Mouse (Mus musculus): ENCODE results near the gene Sgpl1. TPM values are rescaled to one million over a fixed set of nuclear protein-coding genes. Genes with fewer than 3 reads are reported as not detected.
"Not testable (repeated sequence)": the region's sequence is repeated elsewhere in the genome, so short reads cannot be mapped to it uniquely, and the experiment has no call there.

Gene Sgpl1
- polyA plus RNA-seq, 1 experiment from 2014 or later: 41.7 TPM

- peaks cover 28% of the 10 kb centered on the region for H3K4me1 ChIP-seq
- no peaks in the 10 kb centered on the region for H3K36me3 ChIP-seq
- no peaks in the 10 kb centered on the region for H3K9me3 ChIP-seq
- H3K4me3 ChIP-seq: peak overlapping the region; percentile 91
- DNase-seq (ENCODE audit: low spot score): peak; percentile 82
- WGBS: 1% methylated on average over 53 of the region's 53 CpGs
- H3K27ac ChIP-seq: peak overlapping the region; percentile 95
- no peaks in the 10 kb centered on the region for H3K27me3 ChIP-seq (ENCODE audit: insufficient read depth, poor library complexity, severe bottlenecking)
These were observed 1.2 kb downstream of the Sgpl1 start for GRCm38 (mm10) chr10:61146119-61146806.

GRCm38 (mm10) chr10:61145766-61146118 is 1.8 kb downstream of the Sgpl1 start:
- peak overlapping the region; percentile 95 for H3K27ac ChIP-seq
- no peaks in the 10 kb centered on the region for H3K9me3 ChIP-seq
- no peaks in the 10 kb centered on the region for H3K27me3 ChIP-seq (ENCODE audit: insufficient read depth, poor library complexity, severe bottlenecking)
- H3K4me1 ChIP-seq: peaks cover 28% of the 10 kb centered on the region
- 2% methylated on average over 3 of the region's 3 CpGs for WGBS
- no peaks in the 10 kb centered on the region for H3K36me3 ChIP-seq
- peak overlapping the region; percentile 91 for H3K4me3 ChIP-seq
- DNase-seq (ENCODE audit: low spot score): no peak

GRCm38 (mm10) chr10:61143343-61143742 is 4.2 kb downstream of the Sgpl1 start:
- peaks cover 8% of the 10 kb centered on the region; the same call in 1 of the 2 replicates for H3K36me3 ChIP-seq
- H3K27ac ChIP-seq: no peak overlapping the region
- WGBS: 90% methylated on average over 2 of the region's 2 CpGs
- no peaks in the 10 kb centered on the region for H3K9me3 ChIP-seq
- DNase-seq (ENCODE audit: low spot score): no peak
- H3K27me3 ChIP-seq (ENCODE audit: insufficient read depth, poor library complexity, severe bottlenecking): no peaks in the 10 kb centered on the region
- H3K4me3 ChIP-seq: no peak overlapping the region
- H3K4me1 ChIP-seq: peaks cover 21% of the 10 kb centered on the region; the same call in 1 of the 2 replicates

- no peak for DNase-seq (ENCODE audit: low spot score)
- peaks cover 8% of the 10 kb centered on the region; the same call in 1 of the 2 replicates for H3K36me3 ChIP-seq
- 64% methylated on average over 1 of the region's 1 CpGs for WGBS
These were observed 9.9 kb downstream of the Sgpl1 start for GRCm38 (mm10) chr10:61137567-61137966.

GRCm38 (mm10) chr10:61135226-61135839 is 12.2 kb downstream of the Sgpl1 start:
- H3K27me3 ChIP-seq (ENCODE audit: insufficient read depth, poor library complexity, severe bottlenecking): no peaks in the 10 kb centered on the region
- no peak overlapping the region for H3K4me3 ChIP-seq
- H3K4me1 ChIP-seq: no peaks in the 10 kb centered on the region
- H3K9me3 ChIP-seq: no peaks in the 10 kb centered on the region
- DNase-seq (ENCODE audit: low spot score): no peak
- 50% methylated on average over 3 of the region's 3 CpGs for WGBS
- H3K27ac ChIP-seq: no peak overlapping the region
- peaks cover 13% of the 10 kb centered on the region for H3K36me3 ChIP-seq

More at GRCm38 (mm10) chr10:61137567-61137966, 9.9 kb downstream of the Sgpl1 start:
- no peak overlapping the region for H3K27ac ChIP-seq
- H3K4me1 ChIP-seq: no peaks in the 10 kb centered on the region
- H3K4me3 ChIP-seq: no peak overlapping the region
- no peaks in the 10 kb centered on the region for H3K27me3 ChIP-seq (ENCODE audit: insufficient read depth, poor library complexity, severe bottlenecking)
- H3K9me3 ChIP-seq: no peaks in the 10 kb centered on the region

GRCm38 (mm10) chr10:61134041-61134440 is 13.5 kb downstream of the Sgpl1 start:
- Histone ChIP-seq H3K36me3 (peaks cover 9% of the 10 kb centered on the region), H3K27me3 (ENCODE audit: insufficient read depth, poor library complexity, severe bottlenecking) (no peaks in the 10 kb centered on the region), H3K4me1 (no peaks in the 10 kb centered on the region), H3K9me3 (no peaks in the 10 kb centered on the region), H3K27ac (no peak overlapping the region), H3K4me3 (no peak overlapping the region)
- WGBS: 81% methylated on average over 4 of the region's 4 CpGs
- DNase-seq (ENCODE audit: low spot score): no peak

GRCm38 (mm10) chr10:61130959-61131358 is 16.5 kb downstream of the Sgpl1 start:
- Histone ChIP-seq H3K4me1 (no peaks in the 10 kb centered on the region), H3K9me3 (no peaks in the 10 kb centered on the region), H3K36me3 (peaks cover 12% of the 10 kb centered on the region), H3K27ac (no peak overlapping the region), H3K4me3 (no peak overlapping the region), H3K27me3 (ENCODE audit: insufficient read depth, poor library complexity, severe bottlenecking) (no peaks in the 10 kb centered on the region)
- no peak for DNase-seq (ENCODE audit: low spot score)
- WGBS: 75% methylated on average over 3 of the region's 3 CpGs

GRCm38 (mm10) chr10:61128701-61129365 is 18.7 kb downstream of the Sgpl1 start:
- Histone ChIP-seq H3K4me3 (no peak overlapping the region), H3K36me3 (peaks cover 12% of the 10 kb centered on the region), H3K4me1 (no peaks in the 10 kb centered on the region), H3K27ac (no peak overlapping the region), H3K27me3 (ENCODE audit: insufficient read depth, poor library complexity, severe bottlenecking) (no peaks in the 10 kb centered on the region), H3K9me3 (no peaks in the 10 kb centered on the region)
- 88% methylated on average over 1 of the region's 1 CpGs for WGBS
- no peak for DNase-seq (ENCODE audit: low spot score)

- peaks cover 24% of the 10 kb centered on the region for H3K36me3 ChIP-seq
- WGBS: 84% methylated on average over 2 of the region's 2 CpGs
- no peaks in the 10 kb centered on the region for H3K4me1 ChIP-seq
- no peaks in the 10 kb centered on the region for H3K27me3 ChIP-seq (ENCODE audit: insufficient read depth, poor library complexity, severe bottlenecking)
- H3K9me3 ChIP-seq: no peaks in the 10 kb centered on the region
- H3K4me3 ChIP-seq: no peak overlapping the region
- H3K27ac ChIP-seq: no peak overlapping the region
- no peak for DNase-seq (ENCODE audit: low spot score)
These were observed 23.0 kb downstream of the Sgpl1 start for GRCm38 (mm10) chr10:61124462-61124861.

- no peak for DNase-seq (ENCODE audit: low spot score)
- no peak overlapping the region for H3K4me3 ChIP-seq
- no peak overlapping the region for H3K27ac ChIP-seq
- peaks cover 24% of the 10 kb centered on the region for H3K36me3 ChIP-seq
- no peaks in the 10 kb centered on the region for H3K27me3 ChIP-seq (ENCODE audit: insufficient read depth, poor library complexity, severe bottlenecking)
- no peaks in the 10 kb centered on the region for H3K9me3 ChIP-seq
- 81% methylated on average over 3 of the region's 3 CpGs for WGBS
- no peaks in the 10 kb centered on the region for H3K4me1 ChIP-seq
These were observed 24.1 kb downstream of the Sgpl1 start for GRCm38 (mm10) chr10:61123276-61123913.

GRCm38 (mm10) chr10:61121732-61122131 is 25.8 kb downstream of the Sgpl1 start:
- not testable (repeated sequence) for H3K27me3 ChIP-seq (ENCODE audit: insufficient read depth, poor library complexity, severe bottlenecking); H3K9me3 ChIP-seq; H3K4me3 ChIP-seq; H3K4me1 ChIP-seq; DNase-seq (ENCODE audit: low spot score); H3K27ac ChIP-seq
- H3K36me3 ChIP-seq: peaks cover 25% of the 10 kb centered on the region
- 89% methylated on average over 4 of the region's 4 CpGs for WGBS

GRCm38 (mm10) chr10:61114246-61114720 is 33.2 kb downstream of the Sgpl1 start:
- 86% methylated on average over 2 of the region's 2 CpGs for WGBS
- peaks cover 36% of the 10 kb centered on the region for H3K36me3 ChIP-seq

More at GRCm38 (mm10) chr10:61114246-61114720, 33.2 kb downstream of the Sgpl1 start:
- Histone ChIP-seq H3K4me1 (no peaks in the 10 kb centered on the region; the same call in 1 of the 2 replicates), H3K27me3 (ENCODE audit: insufficient read depth, poor library complexity, severe bottlenecking) (no peaks in the 10 kb centered on the region), H3K9me3 (no peaks in the 10 kb centered on the region), H3K27ac (no peak overlapping the region), H3K4me3 (no peak overlapping the region)
- DNase-seq (ENCODE audit: low spot score): no peak

All from heart, embryonic 10.5 days (tissue).